18 mouse cellular contexts compared by ENCODE assay signal in the genomic region with DNA sequence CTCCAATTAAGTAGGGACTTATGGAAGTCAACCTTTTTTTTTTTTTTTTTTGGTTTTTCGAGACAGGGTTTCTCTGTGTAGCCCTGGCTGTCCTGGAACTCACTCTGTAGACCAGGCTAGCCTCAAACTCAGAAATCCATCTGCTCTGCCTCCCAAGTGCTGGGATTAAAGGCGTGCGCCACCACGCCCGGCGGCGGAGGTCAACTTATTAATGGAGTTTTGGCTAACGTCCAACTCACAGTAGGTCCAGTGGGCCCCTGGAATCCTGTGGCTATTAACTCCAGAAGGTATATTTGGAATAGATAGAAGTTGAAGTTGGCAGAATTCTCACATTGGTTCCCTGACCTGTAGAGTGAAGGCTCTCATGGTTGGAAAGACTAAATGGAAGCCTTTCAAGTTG. TPM values are rescaled to one million over a fixed set of nuclear protein-coding genes. Genes with fewer than 3 reads are reported as not detected.
"Had no signal": no experiment of that assay in that cellular context is flagged by ENCODE, and none has a peak within 500 bp of the region (broad histone marks: within the 10 kb centered on the region; RNA-seq: fewer than 3 reads in every experiment).

No protein-coding gene starts in this region.

RNA-seq across cellular contexts. Expression of a gene that starts 5.9 kb away (rescaled TPM):
- total RNA-seq: heart, postnatal 14 days; heart, postnatal 25 days; heart, postnatal 36 days; heart, postnatal 4 days; hematopoietic stem cell, adult 5-6 weeks had no signal
- polyA plus RNA-seq: heart, embryonic 14.5 days; intestine, embryonic 15.5 days; intestine, embryonic 16.5 days; intestine, postnatal 0 days; large intestine, adult 2 months had no signal

RNA-seq across cellular contexts. Expression of a gene that starts 24.7 kb away (rescaled TPM):
- total RNA-seq: hematopoietic stem cell, adult 5-6 weeks had no signal
- polyA plus RNA-seq: heart, embryonic 14.5 days; heart, postnatal 0 days; inflammation-experienced regulatory T-cells, adult 6 months had no signal

RNA-seq across cellular contexts. Expression of a gene that starts 25.4 kb away (rescaled TPM):
- polyA plus RNA-seq: inflammation-experienced regulatory T-cells, adult 6 months had no signal

RNA-seq across cellular contexts. Expression of a gene that starts 33.9 kb away (rescaled TPM):
- total RNA-seq: hematopoietic stem cell, adult 5-6 weeks; hindbrain, postnatal 0 days; layer of hippocampus, postnatal 14 days had no signal
- polyA plus RNA-seq: heart, embryonic 10.5 days; heart, embryonic 11.5 days; heart, embryonic 12.5 days; hindbrain, embryonic 10.5 days; inflammation-experienced regulatory T-cells, adult 6 months had no signal
